Mouse (Mus musculus) hindlimb bud, embryonic 11.5 days (tissue): Measurements from ENCODE around the gene Usp37.
A peak's percentile ranks its signal among the peaks of the same experiment; 100 is the strongest.
"Not testable (repeated sequence)": the region's sequence is repeated elsewhere in the genome, so short reads cannot be mapped to it uniquely, and the experiment has no call there.

Experiments used
- DNase-seq: peaks from one replicate; pipeline ENCODE4 v3.0.0-alpha.2; 2012; ENCODE audit warnings: low read depth, low spot score; ENCODE audit errors: extremely low spot score

Gene Usp37

DNA sequence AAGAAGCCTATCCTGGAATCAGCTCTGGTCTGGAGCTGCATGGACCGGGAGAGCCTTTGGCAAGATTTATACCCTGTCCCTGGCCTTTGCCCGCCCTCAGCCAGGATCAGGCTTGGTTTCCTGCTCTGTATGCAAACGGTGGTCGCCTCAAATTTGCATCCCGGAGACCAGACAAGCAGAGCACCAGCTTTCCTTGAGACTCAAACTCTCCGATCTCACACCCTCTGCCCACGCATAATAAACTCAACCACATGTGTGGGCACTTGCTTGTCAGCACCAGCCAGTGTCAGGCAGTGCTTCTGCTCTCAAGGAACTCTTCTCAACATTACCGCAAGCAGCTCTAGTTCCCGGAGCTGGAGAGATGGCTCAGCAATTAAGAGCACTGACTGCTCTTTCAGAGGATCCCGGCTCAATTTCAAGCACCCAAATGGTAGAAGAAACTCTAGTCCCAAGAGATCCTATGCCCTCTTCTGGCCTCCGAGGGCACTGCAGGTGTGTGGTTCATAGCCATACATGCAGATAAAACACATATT lies 146.1 kb downstream of the Usp37 start:
- peak; percentile 53 for DNase-seq

DNA sequence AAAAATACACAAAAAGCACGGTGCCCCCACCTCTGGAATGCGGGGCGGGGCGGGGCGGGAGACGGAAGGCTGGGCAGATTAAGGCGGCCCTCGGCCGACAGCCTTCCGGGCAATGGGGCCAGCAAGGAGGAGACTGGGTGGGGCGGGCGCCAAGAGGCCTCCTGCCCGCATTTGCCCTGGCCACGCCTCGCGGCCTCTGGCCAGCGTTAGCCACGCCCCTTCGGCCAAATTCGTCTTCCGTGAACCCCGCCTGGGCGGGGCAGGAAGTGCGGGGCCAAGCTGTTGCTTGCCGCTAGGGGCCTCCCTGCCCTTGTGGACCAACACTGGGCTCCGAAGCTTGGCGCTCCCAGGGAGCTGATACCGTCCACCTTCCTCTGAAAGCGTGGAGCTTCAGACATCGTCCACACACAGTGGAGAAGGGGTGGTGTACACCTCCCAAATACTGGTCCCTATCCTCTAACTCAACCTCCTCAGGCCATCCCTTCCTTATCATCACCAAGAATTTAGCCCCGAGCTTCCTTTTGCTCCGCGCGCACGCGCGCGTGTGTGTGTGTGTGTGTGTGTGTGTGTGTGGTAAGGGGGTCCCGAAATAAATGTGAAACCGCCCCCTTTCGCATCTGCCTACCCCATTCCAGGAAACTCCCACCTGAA lies 146.7 kb downstream of the Usp37 start:
- peak; percentile 97 for DNase-seq

DNA sequence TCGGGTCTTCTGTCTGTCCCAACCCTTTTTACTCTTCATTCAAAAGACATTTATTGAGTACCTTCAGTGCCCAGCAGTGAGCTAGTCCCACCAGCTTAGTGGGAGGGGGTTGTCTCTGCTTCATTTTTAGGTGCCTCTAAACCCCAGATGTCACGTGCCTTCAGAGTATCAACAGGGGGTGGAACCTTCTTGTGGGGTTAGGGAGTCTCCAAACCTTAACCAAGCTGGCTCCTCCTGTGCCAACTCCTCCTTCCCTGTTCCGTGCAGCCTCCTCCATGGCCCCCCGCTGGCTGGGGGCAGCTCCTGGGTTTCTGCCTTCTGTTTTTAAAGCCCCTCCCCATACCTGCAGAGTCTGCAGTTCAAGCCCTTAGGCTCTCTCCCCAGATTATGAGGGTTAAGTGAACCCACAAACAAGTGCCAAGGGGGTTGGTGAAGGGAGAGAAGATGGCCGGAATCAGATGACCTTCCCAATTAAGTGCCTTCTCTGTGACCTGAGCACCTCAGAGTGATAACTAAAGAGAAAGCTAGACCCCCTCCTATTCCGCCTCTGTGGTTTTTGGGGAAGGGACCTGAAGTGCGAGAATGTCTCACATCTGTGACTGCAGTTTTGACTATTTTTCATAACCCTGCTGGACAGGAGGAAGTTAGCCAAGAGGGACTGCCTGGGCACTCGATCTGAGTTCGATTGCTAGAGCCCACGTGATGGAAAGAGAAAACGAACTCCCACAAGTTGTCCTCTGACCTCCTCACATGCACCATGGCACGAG lies 147.4 kb downstream of the Usp37 start:
- not testable (repeated sequence) for DNase-seq

DNA sequence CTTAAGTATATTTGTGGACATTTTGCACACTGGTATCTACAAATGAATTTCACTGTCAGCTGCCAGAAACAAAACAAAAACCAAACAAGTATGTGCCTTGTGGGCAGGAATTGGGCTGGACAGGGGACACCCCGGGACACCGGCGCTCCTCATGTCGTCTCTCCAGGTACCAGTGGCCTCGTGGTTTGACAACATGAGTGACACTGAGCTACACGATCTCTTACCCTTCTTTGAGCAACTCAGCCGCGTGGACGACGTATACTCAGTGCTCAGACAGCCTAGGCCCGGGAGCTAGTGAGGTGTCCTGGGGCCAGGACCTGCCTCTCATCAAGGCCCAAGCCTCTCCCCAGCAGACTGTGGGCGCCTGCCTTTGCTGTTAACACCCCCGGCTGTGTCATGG lies 148.8 kb downstream of the Usp37 start:
- DNase-seq = no peak

DNA sequence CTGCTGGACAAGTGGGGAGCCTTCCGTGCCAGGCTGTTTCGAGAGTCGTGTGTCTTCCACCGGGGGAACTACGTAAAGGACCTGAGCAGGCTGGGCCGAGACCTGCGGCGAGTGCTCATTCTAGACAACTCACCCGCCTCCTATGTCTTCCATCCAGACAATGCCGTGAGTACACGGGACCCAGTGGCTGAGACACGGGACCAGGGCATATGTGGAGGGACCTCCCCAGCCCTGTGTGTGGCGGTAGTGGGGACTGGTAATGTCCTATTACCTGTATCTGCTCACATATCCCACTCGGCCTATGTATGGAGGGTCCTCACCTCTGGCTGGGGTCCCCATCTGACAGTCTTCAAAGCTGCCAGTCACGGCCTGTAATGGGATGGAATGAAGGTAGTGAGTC lies 149.2 kb downstream of the Usp37 start:
- no peak for DNase-seq

DNA sequence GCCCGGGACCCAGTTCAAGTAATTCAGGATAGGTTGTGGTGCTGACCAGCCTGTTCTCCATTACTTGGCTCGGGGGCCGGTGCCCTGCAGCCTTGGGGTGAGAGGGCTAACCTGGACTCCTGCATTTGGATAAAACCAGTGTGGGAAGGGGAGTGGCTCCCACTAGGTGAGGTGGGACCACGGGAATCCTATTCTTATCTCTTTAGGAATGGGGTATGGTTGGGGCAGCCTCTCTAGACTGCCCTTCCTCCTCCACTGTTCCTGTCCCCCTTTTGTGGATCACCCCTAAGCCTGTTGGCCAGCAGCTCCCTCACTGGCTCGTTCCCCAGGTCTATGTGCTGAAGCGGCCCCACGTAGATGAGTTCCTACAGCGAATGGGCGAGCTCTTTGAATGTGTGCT lies 149.8 kb downstream of the Usp37 start:
- DNase-seq = no peak

DNA sequence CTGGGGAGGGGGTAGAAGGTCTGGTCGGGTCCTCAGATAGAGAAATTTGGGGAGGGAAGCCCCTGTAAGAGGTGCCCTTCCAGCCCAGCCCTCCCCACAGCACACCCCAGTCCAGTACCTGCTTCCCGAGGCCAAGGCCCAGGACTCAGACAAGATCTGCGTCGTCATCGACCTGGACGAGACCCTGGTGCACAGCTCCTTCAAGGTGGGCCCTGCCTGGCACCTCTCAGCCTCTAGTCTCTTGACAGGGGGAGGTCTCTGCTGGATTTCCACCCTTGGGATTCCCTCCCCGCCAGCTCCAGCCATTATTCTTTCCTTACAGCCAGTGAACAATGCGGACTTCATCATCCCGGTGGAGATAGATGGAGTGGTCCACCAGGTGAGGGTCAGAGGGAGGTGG lies 150.4 kb downstream of the Usp37 start:
- no peak for DNase-seq

DNA sequence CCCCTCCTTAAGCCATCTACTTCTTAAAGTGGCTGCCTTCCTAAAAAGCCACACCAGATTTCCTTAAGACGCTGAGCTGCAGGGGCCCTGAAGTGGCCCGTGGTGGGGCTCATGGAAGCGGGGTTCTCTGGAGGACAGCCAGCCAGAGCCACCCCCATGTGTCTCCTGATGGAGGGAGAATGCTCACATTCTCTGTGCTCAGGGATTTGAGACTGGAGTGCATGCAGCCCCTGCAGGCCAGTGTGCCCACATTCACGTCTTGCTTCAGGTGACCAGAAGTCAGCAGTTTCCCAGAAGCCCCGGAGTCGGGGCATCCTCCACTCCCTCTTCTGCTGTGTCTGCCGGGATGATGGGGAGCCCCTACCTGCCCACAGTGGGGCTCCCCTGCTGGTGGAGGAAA lies 151.1 kb downstream of the Usp37 start:
- DNase-seq = no peak

DNA sequence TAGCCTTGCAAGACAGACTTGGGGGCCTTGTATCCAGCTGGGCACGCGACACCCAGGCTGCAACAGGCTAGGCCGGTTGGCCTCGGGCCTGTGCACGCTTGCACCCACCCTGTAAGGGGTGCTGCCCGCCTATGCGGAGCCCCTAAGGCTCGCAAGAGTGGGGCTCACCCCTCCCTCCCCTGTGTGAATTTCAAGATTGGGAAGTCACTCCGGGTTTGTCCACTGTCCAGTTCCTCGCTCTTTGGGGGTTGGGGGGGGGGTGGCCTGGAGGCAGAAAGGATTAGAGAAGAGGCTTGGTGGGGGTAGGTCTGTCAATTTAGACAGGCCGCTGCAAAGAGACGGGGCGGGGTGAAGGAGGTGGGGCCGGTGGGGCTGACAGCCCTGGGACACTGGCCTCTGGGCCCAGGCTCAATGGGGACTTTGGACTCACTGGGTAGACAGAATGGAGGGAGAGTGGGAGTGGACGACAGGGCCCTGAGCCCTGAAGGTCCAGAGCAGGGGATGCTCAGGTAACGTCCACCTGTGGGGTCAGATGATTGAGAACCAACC lies 151.6 kb downstream of the Usp37 start:
- DNase-seq = no peak

DNA sequence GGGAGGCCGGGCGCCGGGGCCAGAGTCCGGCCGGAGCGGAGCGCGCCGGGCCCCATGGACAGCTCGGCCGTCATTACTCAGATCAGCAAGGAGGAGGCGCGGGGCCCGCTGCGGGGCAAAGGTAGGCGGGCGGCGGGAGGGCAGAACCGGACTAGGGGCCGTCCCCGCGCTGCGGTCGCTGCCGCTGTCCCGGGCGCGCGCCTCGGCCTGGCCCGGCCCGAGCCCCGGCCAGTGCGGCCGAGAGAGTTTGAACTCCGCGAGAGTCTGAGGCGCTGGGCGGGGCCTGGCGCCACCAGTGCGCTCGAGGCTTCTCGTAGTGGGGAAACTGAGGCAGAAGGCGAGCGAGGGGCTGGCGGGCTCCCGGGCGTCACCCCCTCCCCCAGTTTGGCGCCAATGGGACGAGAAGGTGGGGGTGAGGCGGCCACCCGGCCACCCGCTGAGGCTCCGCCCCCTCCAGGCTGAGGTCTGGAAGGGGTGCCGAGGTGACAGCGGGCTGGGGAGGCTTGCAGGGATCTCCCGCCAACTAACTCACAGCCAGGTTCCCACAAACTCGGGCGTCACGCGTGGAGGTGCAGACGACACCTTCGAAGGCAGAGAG lies 152.1 kb downstream of the Usp37 start:
- DNase-seq = no peak

DNA sequence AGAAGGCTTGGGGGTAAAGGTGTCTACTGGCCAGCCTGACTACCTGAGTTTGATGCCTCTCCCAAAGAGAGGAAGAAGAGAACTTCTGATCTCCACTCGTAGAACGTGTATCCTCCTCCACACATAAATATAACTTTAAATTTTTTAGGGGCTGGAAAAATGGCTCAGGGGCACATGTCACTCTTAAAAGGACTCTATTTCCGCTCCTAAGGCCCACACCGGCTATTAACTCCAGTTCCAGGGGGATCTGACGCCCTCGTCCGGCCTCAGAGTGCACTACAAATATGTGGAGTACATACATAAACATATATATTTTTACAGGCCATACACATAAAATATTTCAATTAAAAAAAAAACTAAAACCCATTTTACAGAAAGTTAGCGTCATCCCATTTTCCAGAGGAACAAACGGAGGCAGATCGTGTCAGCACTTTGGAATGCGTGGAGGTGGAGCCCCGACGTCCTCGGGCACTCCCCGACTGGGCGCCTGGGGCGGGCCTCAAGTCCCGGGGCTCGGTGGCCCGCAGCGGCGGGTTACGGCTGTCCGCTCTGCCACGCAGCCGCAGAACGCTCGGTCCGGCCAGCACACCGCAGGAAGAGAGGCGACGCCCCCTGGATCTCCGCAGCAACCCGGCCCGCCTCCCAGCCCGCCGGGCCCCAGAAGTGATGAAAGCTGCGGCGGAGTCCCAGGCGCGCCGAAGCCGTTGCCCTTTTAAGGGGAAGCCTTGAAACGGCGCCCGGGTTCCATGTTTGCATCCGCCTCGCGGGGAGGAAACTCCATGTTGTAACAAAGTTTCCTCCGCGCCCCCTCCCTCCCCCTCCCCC lies 152.9 kb downstream of the Usp37 start, which contains the start of gene Ctdsp1:
TSS of gene Ctdsp1 (plus strand) at position 586 of the 825 bp plus-strand sequence.
- DNase-seq = peak; percentile 52

DNA sequence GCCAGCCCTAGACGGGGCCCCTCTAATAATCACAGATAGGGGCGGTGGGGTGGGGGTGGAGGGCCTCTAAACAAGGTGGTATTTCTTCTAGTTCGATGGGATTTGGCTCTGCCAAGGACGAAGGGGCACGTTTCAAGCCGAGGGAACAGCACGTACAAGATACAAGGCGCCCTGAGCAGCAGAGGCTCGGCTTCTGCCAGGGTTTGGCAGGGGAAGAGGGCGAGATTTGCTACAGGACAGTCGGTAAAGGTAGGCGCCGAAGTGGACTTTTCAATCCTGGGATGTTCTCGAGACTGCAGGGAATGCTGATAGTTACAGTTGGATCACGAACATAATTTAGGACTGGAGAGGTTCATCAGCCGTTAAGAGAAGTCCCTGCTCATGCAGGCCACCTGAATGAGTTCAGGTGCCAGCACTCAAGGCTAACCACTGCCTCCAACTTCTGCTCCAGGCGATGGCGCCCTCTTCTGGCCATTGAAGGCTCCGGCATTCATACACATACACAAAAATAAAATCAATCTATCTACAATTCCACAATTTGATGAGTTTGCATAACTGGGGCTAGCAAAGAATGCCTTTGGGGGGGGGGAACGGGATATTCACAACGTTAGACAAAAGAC lies 153.7 kb downstream of the Usp37 start:
- peak; percentile 28 for DNase-seq

DNA sequence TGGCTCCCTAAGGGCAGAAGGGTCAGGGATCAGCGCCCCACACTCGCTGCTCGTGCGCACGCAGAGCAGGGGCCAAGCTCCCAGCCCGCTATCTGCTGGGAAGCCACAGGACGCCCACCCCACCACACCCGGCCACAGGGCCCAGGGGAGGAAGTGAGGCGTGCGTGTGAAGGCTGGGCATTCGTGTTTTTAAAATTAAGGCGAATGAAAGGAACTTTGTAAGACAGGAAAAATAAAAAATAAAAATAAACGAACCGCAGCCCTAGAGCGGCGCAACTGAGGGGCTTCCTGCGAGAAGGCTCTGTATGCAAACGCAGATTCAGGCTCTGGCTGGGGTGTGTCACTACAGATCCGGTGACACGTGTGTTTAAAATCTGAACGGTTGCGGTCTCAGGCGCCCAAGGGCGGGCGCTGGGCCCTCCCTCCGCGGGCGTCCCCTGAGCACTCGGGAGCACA lies 154.2 kb downstream of the Usp37 start:
- DNase-seq = no peak

DNA sequence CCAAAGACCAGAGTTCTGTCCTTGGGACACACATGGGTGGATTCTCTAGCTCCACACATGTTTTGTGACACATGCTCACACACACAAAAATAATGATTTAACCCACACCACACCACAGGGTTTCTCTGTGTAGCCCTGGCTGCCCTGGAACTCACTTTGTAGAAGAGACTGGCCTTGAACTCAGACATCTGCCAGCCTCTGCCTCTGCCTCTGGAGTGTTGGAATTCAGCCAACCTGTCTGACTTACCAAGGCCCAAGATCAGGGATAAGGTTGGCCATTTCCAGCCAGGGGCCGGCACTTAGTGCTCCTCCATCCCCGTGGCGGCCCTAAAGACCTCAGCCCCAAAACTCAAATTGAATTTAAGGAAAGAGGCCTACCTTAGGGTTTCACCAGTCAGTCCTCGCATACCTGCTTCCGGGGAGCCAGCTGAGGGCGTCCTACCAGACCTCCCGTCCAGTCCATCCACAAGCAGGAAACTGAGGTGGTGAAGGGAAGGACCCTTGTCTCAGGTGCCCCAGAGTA lies 155.6 kb downstream of the Usp37 start:
- no peak for DNase-seq

DNA sequence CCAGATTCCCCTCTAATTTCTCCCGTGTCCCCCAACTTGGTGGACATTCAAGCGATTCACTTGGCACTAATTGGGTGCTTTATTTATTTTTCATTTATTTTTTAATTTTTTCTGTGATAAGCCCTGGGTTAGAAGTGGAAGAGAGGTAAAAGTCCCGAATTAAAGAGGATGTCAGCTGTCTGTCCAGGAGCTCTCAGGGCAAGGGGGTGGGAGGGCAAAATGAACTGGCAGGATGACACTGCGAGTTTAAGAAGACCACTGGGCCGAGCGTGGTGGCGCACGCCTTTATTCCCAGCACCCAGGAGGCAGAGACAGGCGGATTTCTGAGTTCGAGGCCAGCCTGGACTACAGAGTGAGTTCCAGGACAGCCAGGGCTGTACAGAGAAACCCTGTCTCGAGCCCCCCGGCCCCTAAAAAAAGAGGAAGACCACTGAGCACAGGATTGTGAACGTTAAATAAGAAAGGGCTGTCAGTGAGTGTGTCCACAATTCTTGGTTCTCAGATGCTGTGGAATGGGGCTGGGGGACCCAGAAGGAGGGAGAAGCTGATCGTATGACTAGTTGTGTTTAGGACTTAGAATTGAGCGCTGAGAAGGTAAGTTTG lies 156.6 kb downstream of the Usp37 start:
- no peak for DNase-seq

DNA sequence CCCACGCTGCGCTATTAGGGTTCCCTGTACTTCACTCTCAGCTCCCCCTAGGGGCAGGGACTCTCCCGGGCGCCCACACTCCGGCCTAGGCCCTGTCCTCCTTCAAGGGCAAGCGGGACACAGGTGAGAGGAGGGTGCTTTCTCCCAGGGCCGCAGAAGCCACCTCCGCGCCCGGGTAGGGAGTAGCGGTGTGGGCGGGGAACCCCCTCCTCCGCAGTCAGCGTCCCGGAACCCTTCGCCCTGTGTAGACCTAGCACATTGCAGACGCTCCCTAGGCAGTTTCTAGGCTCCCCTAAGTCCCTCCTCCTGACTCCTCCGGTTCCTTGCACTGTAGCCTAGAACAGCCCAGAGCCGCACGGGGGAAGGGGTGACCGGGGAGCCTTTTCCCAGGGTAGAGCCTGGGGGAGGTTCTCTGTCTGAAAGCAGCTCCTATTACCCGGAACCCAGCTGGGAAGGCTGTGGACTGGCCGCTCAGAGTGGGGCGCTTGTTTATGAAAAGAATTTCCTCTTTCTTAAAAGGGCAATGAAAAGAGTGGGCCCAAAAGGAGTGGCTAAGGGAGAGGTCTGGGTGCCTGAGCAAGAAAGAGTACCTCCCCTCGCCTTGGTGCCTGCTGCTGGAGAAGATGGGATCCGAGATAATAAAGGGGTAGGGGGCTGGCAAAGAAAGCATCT lies 157.2 kb downstream of the Usp37 start:
- peak; percentile 93 for DNase-seq

DNA sequence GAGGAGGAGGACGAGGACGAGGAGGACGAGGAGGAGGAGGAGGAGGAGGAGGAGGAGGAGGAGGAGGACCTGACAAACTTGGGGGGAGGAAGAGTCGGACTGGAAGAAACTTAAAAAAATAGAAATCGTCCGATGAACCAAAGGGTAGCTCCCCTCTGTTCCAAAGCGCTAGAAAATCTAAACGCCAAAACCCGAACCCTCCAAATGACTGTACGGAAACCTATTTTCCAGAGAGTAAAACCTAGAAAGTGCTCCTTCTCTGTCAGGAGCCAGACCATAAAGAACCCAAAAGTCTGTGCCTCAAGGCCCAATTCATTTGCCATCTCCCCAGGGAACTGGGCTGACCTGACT lies 157.7 kb downstream of the Usp37 start:
- DNase-seq = no peak

DNA sequence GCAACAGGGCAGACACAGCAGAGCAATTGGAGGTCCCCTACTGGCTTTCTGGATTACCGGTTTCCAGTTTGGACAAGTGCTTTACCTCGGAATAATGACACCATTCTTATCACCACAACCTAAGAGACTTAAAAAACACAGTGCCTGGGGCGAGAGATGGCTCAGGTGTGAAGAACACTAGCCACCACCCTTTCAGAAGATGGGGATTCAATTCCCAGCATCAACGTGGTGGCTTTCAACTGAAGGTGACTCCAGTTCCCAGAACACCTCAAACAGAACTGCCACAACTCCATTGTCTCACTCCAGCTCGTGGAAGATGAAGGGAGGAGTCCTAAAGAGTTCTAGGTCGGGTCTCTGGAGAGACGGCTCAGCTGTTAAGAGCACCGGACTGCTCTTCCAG lies 158.6 kb downstream of the Usp37 start:
- no peak for DNase-seq
